9 mouse cellular contexts compared by ENCODE assay signal in genomic region chr15:81860471-81861135, GRCm38 (mm10). TPM values are rescaled to one million over a fixed set of nuclear protein-coding genes. Genes with fewer than 3 reads are reported as not detected.
A peak's percentile ranks its signal among the peaks of the same experiment; 100 is the strongest.
DNase-seq lines count a peak whose midpoint lies in the region; ATAC-seq and TF ChIP-seq lines count a peak whose summit lies in the region.
"Had no signal": no experiment of that assay in that cellular context is flagged by ENCODE, and none has a peak within 500 bp of the region (broad histone marks: within the 10 kb centered on the region; RNA-seq: fewer than 3 reads in every experiment).

No protein-coding gene starts in this region.

- peak; percentile 69 for DNase-seq in gastrocnemius, adult 2 months
- no peak for DNase-seq in gastrocnemius, postnatal 25 days
- peak; percentile 89 for DNase-seq in MEL (ENCODE audit: low read depth, low spot score)
- peak; percentile 83 for DNase-seq in embryonic facial prominence, embryonic 14.5 days (ENCODE audit: low spot score)
- DNase-seq in ovary, postnatal 36 days (ENCODE audit: low spot score), result no peak

- H3K4me3 ChIP-seq in gastrocnemius, adult 2 months, result peak overlapping the region; percentile 80
- H3K4me3 ChIP-seq in MEL (ENCODE audit: control insufficient read depth in 1 of 2, insufficient read depth in 1 of 2, low read depth in 2 of 2, low read length in 2 of 2) (peak overlapping the region; percentile 48 to 84), macrophage (ENCODE audit: inconsistent target) (peak overlapping the region; percentile 93; the same call in 1 of the 2 replicates)
- H3K4me3 ChIP-seq in embryonic facial prominence, embryonic 14.5 days (ENCODE audit: low read depth, low read length), result peak overlapping the region; percentile 83
- H3K4me3 ChIP-seq in intestine, embryonic 16.5 days (ENCODE audit: low read length), result no peak overlapping the region

- TF ChIP-seq CTCF in gastrocnemius, adult 2 months (IDR thresholded peaks at IDR 0.05), result no peak
- no peak for TF ChIP-seq CTCF in MEL (IDR thresholded peaks at IDR 0.05 in 2 of 3, conservative IDR thresholded peaks at IDR 0.05 in 1 of 3; ENCODE audit: control insufficient read depth in 1 of 3, insufficient read depth in 1 of 3, low read depth in 2 of 3, low read length in 3 of 3, poor library complexity in 1 of 3, severe bottlenecking in 1 of 3)

- no peak for ATAC-seq in embryonic facial prominence, embryonic 14.5 days (ENCODE audit: low read depth)
- ATAC-seq in intestine, embryonic 16.5 days, result no peak
- no peak for ATAC-seq in monocyte, adult 5-6 weeks (replicated peaks; ENCODE audit: insufficient number of reproducible peaks, low FRiP score, low TSS enrichment, poor library complexity, severe bottlenecking)

- no peak for TF ChIP-seq RAD21 in MEL (IDR thresholded peaks at IDR 0.05; ENCODE audit: low read depth, low read length)

- H3K79me2 ChIP-seq in MEL (ENCODE audit: control insufficient read depth, insufficient read depth, low read length, poor library complexity) (peaks cover 32% of the 10 kb centered on the region), macrophage (ENCODE audit: inconsistent target) (peaks cover 27% of the 10 kb centered on the region)

- intact Hi-C loops in gastrocnemius, adult 2 months (cut with DNase I), result no loop called here

- peak overlapping the region; percentile 77 for H3K9ac ChIP-seq in MEL (ENCODE audit: control insufficient read depth, low read depth, low read length, poor library complexity, severe bottlenecking)
- H3K9ac ChIP-seq in embryonic facial prominence, embryonic 14.5 days (ENCODE audit: low read depth, low read length), result no peak overlapping the region
- 0 out of 2 replicates have a peak overlapping the region, but pooled peaks have one; percentile 11 for H3K9ac ChIP-seq in intestine, embryonic 16.5 days (ENCODE audit: low read depth, low read length)

- peak overlapping the region; percentile 100 for H3K27ac ChIP-seq in gastrocnemius, adult 2 months
- H3K27ac ChIP-seq in MEL (ENCODE audit: control insufficient read depth, low read depth, low read length) (peak overlapping the region; percentile 91), macrophage (peak overlapping the region; percentile 52)
- peak overlapping the region; percentile 98 for H3K27ac ChIP-seq in embryonic facial prominence, embryonic 14.5 days (replicated peaks; ENCODE audit: low read depth, low read length)
- peak overlapping the region; percentile 60 for H3K27ac ChIP-seq in intestine, embryonic 16.5 days (ENCODE audit: low read length)

- TF ChIP-seq EP300 in MEL (IDR thresholded peaks at IDR 0.05; ENCODE audit: low read depth in 1 of 2, low read length in 2 of 2), result no peak

- H3K36me3 ChIP-seq in MEL (ENCODE audit: control insufficient read depth in 1 of 2, insufficient read depth in 2 of 2, low read length in 2 of 2) (peaks cover 0 to 27% of the 10 kb centered on the region in 2 experiments; a peak in 3 of 4 replicates), macrophage (ENCODE audit: inconsistent target) (peaks cover 9% of the 10 kb centered on the region)
- H3K36me3 ChIP-seq in embryonic facial prominence, embryonic 14.5 days (ENCODE audit: control insufficient read depth, insufficient read depth, low read length), result peaks cover 18% of the 10 kb centered on the region
- peaks cover 3% of the 10 kb centered on the region for H3K36me3 ChIP-seq in intestine, embryonic 16.5 days (ENCODE audit: control insufficient read depth, insufficient read depth, low read length)

- peak overlapping the region; percentile 87 for H3K4me2 ChIP-seq in embryonic facial prominence, embryonic 14.5 days (ENCODE audit: low read depth, low read length)
- 0 out of 2 replicates have a peak overlapping the region, but pooled peaks have one; percentile 14 for H3K4me2 ChIP-seq in intestine, embryonic 16.5 days (ENCODE audit: low read depth, low read length)

- peaks cover 18 to 22% of the 10 kb centered on the region in 2 experiments for H3K4me1 ChIP-seq in MEL (ENCODE audit: control insufficient read depth in 1 of 2, insufficient read depth in 2 of 2, low read length in 2 of 2)
- H3K4me1 ChIP-seq in embryonic facial prominence, embryonic 14.5 days (ENCODE audit: control insufficient read depth, insufficient read depth, low read length), result no peaks in the 10 kb centered on the region
- peaks cover 3% of the 10 kb centered on the region; the same call in 1 of the 2 replicates for H3K4me1 ChIP-seq in intestine, embryonic 16.5 days (ENCODE audit: control insufficient read depth, insufficient read depth, low read length)

- 36% methylated on average over 8 of the region's 8 CpGs for WGBS in embryonic facial prominence, embryonic 14.5 days
- 35% methylated on average over 8 of the region's 8 CpGs for WGBS in intestine, embryonic 16.5 days
- 23% methylated on average over 8 of the region's 8 CpGs for WGBS in macrophage (ENCODE audit: missing documents)

- TF ChIP-seq POLR2A in MEL (IDR thresholded peaks at IDR 0.05; ENCODE audit: control insufficient read depth in 1 of 2, insufficient read depth in 1 of 2, low read depth in 1 of 2, low read length in 2 of 2, poor library complexity in 1 of 2), result peak in 1 of 2 experiments; percentile 74; a peak in 2 of 4 replicates

- no peaks in the 10 kb centered on the region for H3K27me3 ChIP-seq in MEL (ENCODE audit: control insufficient read depth in 1 of 2, insufficient read depth in 2 of 2, low read length in 2 of 2)
- no peaks in the 10 kb centered on the region for H3K27me3 ChIP-seq in embryonic facial prominence, embryonic 14.5 days (replicated peaks; ENCODE audit: control insufficient read depth, insufficient read depth, low read length)
- H3K27me3 ChIP-seq in intestine, embryonic 16.5 days (replicated peaks; ENCODE audit: control insufficient read depth, insufficient read depth, low read length), result no peaks in the 10 kb centered on the region

- no peaks in the 10 kb centered on the region for H3K9me3 ChIP-seq in MEL (replicated peaks; ENCODE audit: insufficient read depth, low read length)
- H3K9me3 ChIP-seq in embryonic facial prominence, embryonic 14.5 days (ENCODE audit: control insufficient read depth, low read length), result no peaks in the 10 kb centered on the region
- H3K9me3 ChIP-seq in intestine, embryonic 16.5 days (ENCODE audit: control insufficient read depth, low read length), result no peaks in the 10 kb centered on the region
- H3K9me3 ChIP-seq: G1E had no signal

RNA-seq across cellular contexts. Expression of gene Tob2, which starts 2.0 kb away (rescaled TPM):
- 100 to 1,000 TPM; 151 to 205 TPM for total RNA-seq in gastrocnemius, adult 2 months (2021)
- total RNA-seq in gastrocnemius, postnatal 25 days (2021), result 10 to 100 TPM; 47.4 to 85.8 TPM
- total RNA-seq in MEL (2012; rRNA removed), result 21.6 and 23.5 TPM in 2 replicates
- polyA plus RNA-seq in MEL (2012; ENCODE audit: insufficient read depth in 1 of 2, insufficient read length in 2 of 2, low read depth in 1 of 2, low replicate concordance in 2 of 2, missing spikeins in 1 of 2), result 10 to 100 TPM in 1 of 2 experiments, not detected in 1; 20.7 TPM
- 23.0 and 26.8 TPM in 2 replicates for polyA plus RNA-seq in embryonic facial prominence, embryonic 14.5 days (2014; fragmentation: Nextera tagmentation; extraction: Ambion mirVana)
- polyA plus RNA-seq in intestine, embryonic 16.5 days (2015; fragmentation: Nextera tagmentation; extraction: Ambion mirVana), result 25.3 and 28.6 TPM in 2 replicates
- total RNA-seq in macrophage (2018; cell fraction: chromatin; rRNA removed), result 10 to 100 TPM; 10.3 to 60.7 (median 36.8) TPM
- total RNA-seq in macrophage (2018; cell fraction: cytosol; rRNA removed), result 10 to 100 TPM; 15.1 to 45.5 (median 25.7) TPM
- total RNA-seq in macrophage (2018; cell fraction: nucleus; rRNA removed), result 10 to 100 TPM; 23.9 to 68.7 (median 39.2) TPM
- polyA plus RNA-seq in macrophage (2018), result 14.3 to 21.9 TPM (median 18.5 TPM) in 3 replicates
- 27.1 to 48.1 TPM (median 29.4 TPM) in 3 replicates for total RNA-seq in monocyte, adult 5-6 weeks (2017)

RNA-seq across cellular contexts. Expression of gene Phf5a, which starts 11.1 kb away (rescaled TPM):
- 10 to 100 TPM; 38.4 to 39.9 TPM for total RNA-seq in gastrocnemius, adult 2 months (2021)
- total RNA-seq in gastrocnemius, postnatal 25 days (2021), result 10 to 100 TPM; 35.3 to 40.3 TPM
- 112 and 128 TPM in 2 replicates for total RNA-seq in MEL (2012; rRNA removed)
- polyA plus RNA-seq in MEL (2012; ENCODE audit: insufficient read depth in 1 of 2, insufficient read length in 2 of 2, low read depth in 1 of 2, low replicate concordance in 2 of 2, missing spikeins in 1 of 2), result 100 to 1,000 TPM in 1 of 2 experiments, not detected in 1; 164 TPM
- 138 and 146 TPM in 2 replicates for polyA plus RNA-seq in embryonic facial prominence, embryonic 14.5 days (2014; fragmentation: Nextera tagmentation; extraction: Ambion mirVana)
- 119 and 122 TPM in 2 replicates for polyA plus RNA-seq in intestine, embryonic 16.5 days (2015; fragmentation: Nextera tagmentation; extraction: Ambion mirVana)
- 10 to 100 TPM in 13 of 26 experiments, 1 to 10 TPM in 13; 5.7 to 60.5 (median 10.2) TPM for total RNA-seq in macrophage (2018; cell fraction: chromatin; rRNA removed)
- 10 to 100 TPM; 18.9 to 30.8 (median 26.2) TPM for total RNA-seq in macrophage (2018; cell fraction: cytosol; rRNA removed)
- 10 to 100 TPM in 23 of 26 experiments, 1 to 10 TPM in 3; 5.7 to 27.1 (median 16.4) TPM for total RNA-seq in macrophage (2018; cell fraction: nucleus; rRNA removed)
- polyA plus RNA-seq in macrophage (2018), result 24.7 to 37.1 TPM (median 25.5 TPM) in 3 replicates
- 54.7 to 91.7 TPM (median 58.7 TPM) in 3 replicates for total RNA-seq in monocyte, adult 5-6 weeks (2017)

RNA-seq across cellular contexts. Expression of gene Aco2, which starts 11.5 kb away (rescaled TPM):
- total RNA-seq in gastrocnemius, adult 2 months (2021), result 1,000 to 10,000 TPM; 1,155 to 1,439 TPM
- total RNA-seq in gastrocnemius, postnatal 25 days (2021), result 1,000 to 10,000 TPM; 1,158 to 1,247 TPM
- total RNA-seq in MEL (2012; rRNA removed), result 241 and 248 TPM in 2 replicates
- 1,000 to 10,000 TPM in 1 of 2 experiments, 100 to 1,000 TPM in 1; 447 to 1,242 TPM for polyA plus RNA-seq in MEL (2012; ENCODE audit: insufficient read depth in 1 of 2, insufficient read length in 2 of 2, low read depth in 1 of 2, low replicate concordance in 2 of 2, missing spikeins in 1 of 2)
- polyA plus RNA-seq in embryonic facial prominence, embryonic 14.5 days (2014; fragmentation: Nextera tagmentation; extraction: Ambion mirVana), result 160 and 165 TPM in 2 replicates
- 288 and 307 TPM in 2 replicates for polyA plus RNA-seq in intestine, embryonic 16.5 days (2015; fragmentation: Nextera tagmentation; extraction: Ambion mirVana)
- total RNA-seq in macrophage (2018; cell fraction: chromatin; rRNA removed), result 100 to 1,000 TPM in 20 of 26 experiments, 10 to 100 TPM in 6; 65.0 to 201 (median 140) TPM
- 100 to 1,000 TPM in 20 of 26 experiments, 10 to 100 TPM in 6; 91.1 to 126 (median 109) TPM for total RNA-seq in macrophage (2018; cell fraction: cytosol; rRNA removed)
- 100 to 1,000 TPM in 14 of 26 experiments, 10 to 100 TPM in 12; 66.3 to 149 (median 105) TPM for total RNA-seq in macrophage (2018; cell fraction: nucleus; rRNA removed)
- polyA plus RNA-seq in macrophage (2018), result 94.9 to 124 TPM (median 116 TPM) in 3 replicates
- 103 to 166 TPM (median 150 TPM) in 3 replicates for total RNA-seq in monocyte, adult 5-6 weeks (2017)

RNA-seq across cellular contexts. Expression of gene Tef, which starts 58.4 kb away (rescaled TPM):
- 100 to 1,000 TPM; 101 to 191 TPM for total RNA-seq in gastrocnemius, adult 2 months (2021)
- total RNA-seq in gastrocnemius, postnatal 25 days (2021), result 100 to 1,000 TPM; 113 to 168 TPM
- 11.6 and 12.3 TPM in 2 replicates for total RNA-seq in MEL (2012; rRNA removed)
- polyA plus RNA-seq in MEL (2012; ENCODE audit: insufficient read depth in 1 of 2, insufficient read length in 2 of 2, low read depth in 1 of 2, low replicate concordance in 2 of 2, missing spikeins in 1 of 2) (10 to 100 TPM in 1 of 2 experiments, not detected in 1; 21.7 TPM), macrophage (2018) (18.9 to 44.0 TPM (median 23.6 TPM) in 3 replicates)
- polyA plus RNA-seq in embryonic facial prominence, embryonic 14.5 days (2014; fragmentation: Nextera tagmentation; extraction: Ambion mirVana), result 25.5 and 29.3 TPM in 2 replicates
- 12.5 and 14.5 TPM in 2 replicates for polyA plus RNA-seq in intestine, embryonic 16.5 days (2015; fragmentation: Nextera tagmentation; extraction: Ambion mirVana)
- 100 to 1,000 TPM in 17 of 26 experiments, 10 to 100 TPM in 9; 24.8 to 219 (median 121) TPM for total RNA-seq in macrophage (2018; cell fraction: chromatin; rRNA removed)
- 10 to 100 TPM; 15.0 to 50.3 (median 28.9) TPM for total RNA-seq in macrophage (2018; cell fraction: cytosol; rRNA removed)
- 100 to 1,000 TPM in 5 of 26 experiments, 10 to 100 TPM in 21; 19.1 to 142 (median 60.6) TPM for total RNA-seq in macrophage (2018; cell fraction: nucleus; rRNA removed)
- total RNA-seq in monocyte, adult 5-6 weeks (2017), result 44.4 to 60.3 TPM (median 52.9 TPM) in 3 replicates

Comparison
In these comparisons a context has a peak if more than half of its experiments do, and no peak if none do; other contexts are left out.
1. DNase-seq: peak in gastrocnemius, adult 2 months (single experiment), MEL (single experiment) and embryonic facial prominence, embryonic 14.5 days (single experiment); none in gastrocnemius, postnatal 25 days (single experiment) and ovary, postnatal 36 days (single experiment).
2. Peak in every context shown above with its lines, with median percentiles within 50 percentile points of each other: H3K27ac ChIP-seq.